Mouse (Mus musculus): Measurements from ENCODE around the gene Dhfr.

Gene Dhfr

GRCm38 (mm10) chr13:92393047-92393661, 38.6 kb downstream of the Dhfr start:
- DNase-seq (ENCODE audit: low read depth, low spot score) = no peak

GRCm38 (mm10) chr13:92398491-92399384, 44.2 kb downstream of the Dhfr start:
- no peak for DNase-seq (ENCODE audit: low read depth, low spot score)

GRCm38 (mm10) chr13:92402063-92402462, 47.5 kb downstream of the Dhfr start:
- DNase-seq (ENCODE audit: low read depth, low spot score) = no peak

- DNase-seq (ENCODE audit: low read depth, low spot score) = no peak
Measured at GRCm38 (mm10) chr13:92403496-92403895, 49.0 kb downstream of the Dhfr start.

GRCm38 (mm10) chr13:92410486-92410885, 56.0 kb downstream of the Dhfr start:
- no peak for DNase-seq (ENCODE audit: low read depth, low spot score)

- no peak for DNase-seq (ENCODE audit: low read depth, low spot score)
Measured at GRCm38 (mm10) chr13:92419630-92420029, 65.1 kb downstream of the Dhfr start.

- no peak for DNase-seq (ENCODE audit: low read depth, low spot score)
Measured at GRCm38 (mm10) chr13:92423711-92424110, 69.2 kb downstream of the Dhfr start.

- DNase-seq (ENCODE audit: low read depth, low spot score) = no peak
Measured at GRCm38 (mm10) chr13:92425758-92426264, 71.3 kb downstream of the Dhfr start, which contains the start of gene Ankrd34b. TSS of gene Ankrd34b (plus strand) at chr13:92425896.

- no peak for DNase-seq (ENCODE audit: low read depth, low spot score)
Measured at GRCm38 (mm10) chr13:92426294-92427051, 71.9 kb downstream of the Dhfr start.

GRCm38 (mm10) chr13:92427351-92427855, 72.9 kb downstream of the Dhfr start:
- no peak for DNase-seq (ENCODE audit: low read depth, low spot score)

Measured in skeletal muscle tissue, adult 2 months (tissue).